8 mouse cellular contexts compared by ENCODE assay signal in the genomic region with DNA sequence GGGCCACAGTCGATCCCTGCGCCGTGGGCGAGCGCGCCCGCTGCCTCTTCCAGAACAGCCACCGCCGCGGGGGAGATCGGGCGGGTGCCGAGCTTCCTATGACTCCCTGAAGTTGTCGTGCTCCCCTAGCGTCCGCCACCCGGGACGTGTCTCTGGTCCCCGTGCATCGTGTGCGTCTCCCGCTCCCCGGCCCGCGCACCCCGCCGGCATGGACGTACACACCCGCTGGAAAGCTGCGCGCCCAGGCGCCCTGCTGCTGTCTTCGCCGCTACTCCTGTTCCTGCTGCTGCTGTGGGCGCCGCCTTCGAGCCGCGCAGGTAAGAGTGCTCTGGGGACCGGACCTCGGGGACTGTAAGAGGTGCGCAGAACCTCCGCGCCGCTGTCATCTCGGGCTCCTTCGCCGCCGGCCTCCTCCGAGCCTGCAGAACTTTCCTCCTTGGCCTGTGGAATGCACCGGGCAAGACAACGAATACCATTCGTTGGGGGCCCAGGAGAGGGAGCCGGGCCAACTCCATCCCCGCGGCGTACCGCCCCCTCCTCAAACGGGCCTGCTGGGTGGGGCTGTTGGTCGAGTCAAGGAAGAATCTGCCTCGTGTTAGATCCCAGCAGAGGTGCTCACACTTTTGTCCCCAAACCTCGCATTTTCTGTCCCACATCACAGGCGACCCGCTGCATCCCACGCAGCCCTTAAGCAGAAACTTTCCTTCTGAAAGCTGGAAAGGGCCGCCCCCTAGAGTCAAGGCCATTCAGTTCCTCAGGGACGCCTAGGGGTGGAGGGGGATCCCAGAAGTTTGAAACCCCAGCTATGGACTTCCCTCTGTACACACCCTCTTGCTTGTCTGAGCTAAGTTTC. TPM values are rescaled to one million over a fixed set of nuclear protein-coding genes. Genes with fewer than 3 reads are reported as not detected.
A peak's percentile ranks its signal among the peaks of the same experiment; 100 is the strongest.
DNase-seq lines count a peak whose midpoint lies in the region; TF ChIP-seq lines count a peak whose summit lies in the region.

No protein-coding gene starts in this region.

- no peaks in the 10 kb centered on the region for H3K36me3 ChIP-seq in limb, embryonic 10.5 days
- no peaks in the 10 kb centered on the region for H3K36me3 ChIP-seq in midbrain, embryonic 10.5 days

- TF ChIP-seq CTCF in embryonic fibroblast, embryonic 13.5 days (IDR thresholded peaks at IDR 0.05; ENCODE audit: borderline replicate concordance, insufficient read depth, low read length), result 0 out of 2 replicates have a peak, but pooled peaks have one; percentile 2

- peak; percentile 41 for DNase-seq in urinary bladder, adult 2 months (ENCODE audit: low spot score)
- DNase-seq in urinary bladder, postnatal 10 days (ENCODE audit: low spot score), result no peak
- peak; percentile 39 for DNase-seq in heart, postnatal 25 days (ENCODE audit: low spot score)
- DNase-seq in limb, embryonic 10.5 days (ENCODE audit: low spot score), result peak; percentile 72
- DNase-seq in midbrain, embryonic 10.5 days (ENCODE audit: low spot score), result peak; percentile 59
- peak; percentile 9 to 19 for DNase-seq in thymus, adult 18-20 months
- DNase-seq in cerebellum, adult 9-10 months, result no peak

- peak overlapping the region; percentile 93 for H3K27ac ChIP-seq in embryonic fibroblast, embryonic 13.5 days (ENCODE audit: insufficient read depth, low read length)
- H3K27ac ChIP-seq in limb, embryonic 10.5 days, result peak overlapping the region; percentile 90
- peak overlapping the region; percentile 89 for H3K27ac ChIP-seq in midbrain, embryonic 10.5 days (replicated peaks)

- H3K4me3 ChIP-seq in embryonic fibroblast, embryonic 13.5 days (ENCODE audit: insufficient read depth, low read length), result peak overlapping the region; percentile 85
- peak overlapping the region; percentile 75 for H3K4me3 ChIP-seq in limb, embryonic 10.5 days
- peak overlapping the region; percentile 75 for H3K4me3 ChIP-seq in midbrain, embryonic 10.5 days

- intact Hi-C loops in heart, postnatal 25 days (cut with DNase I), result loop anchor here (1.0 to 10.0 kb wide), 3 partner anchors 115 to 322 kb away; a partner anchor contains a TSS

- WGBS in limb, embryonic 10.5 days, result under 1% methylated on average over 67 of the region's 67 CpGs
- WGBS in midbrain, embryonic 10.5 days, result under 1% methylated on average over 67 of the region's 67 CpGs

- peak; percentile 33 for TF ChIP-seq POLR2A in embryonic fibroblast, embryonic 13.5 days (IDR thresholded peaks at IDR 0.05; ENCODE audit: low read depth, low read length)

- H3K27me3 ChIP-seq in limb, embryonic 10.5 days (ENCODE audit: low read depth, poor library complexity, severe bottlenecking), result peaks cover 28% of the 10 kb centered on the region
- peaks cover 53% of the 10 kb centered on the region for H3K27me3 ChIP-seq in midbrain, embryonic 10.5 days (ENCODE audit: low read depth, poor library complexity, severe bottlenecking)

- peaks cover 18% of the 10 kb centered on the region for H3K4me1 ChIP-seq in embryonic fibroblast, embryonic 13.5 days (ENCODE audit: control insufficient read depth, insufficient read depth, low read length)
- peaks cover 49% of the 10 kb centered on the region for H3K4me1 ChIP-seq in limb, embryonic 10.5 days
- H3K4me1 ChIP-seq in midbrain, embryonic 10.5 days, result peaks cover 59% of the 10 kb centered on the region

- no peaks in the 10 kb centered on the region for H3K9me3 ChIP-seq in limb, embryonic 10.5 days (replicated peaks)
- H3K9me3 ChIP-seq in midbrain, embryonic 10.5 days (replicated peaks), result no peaks in the 10 kb centered on the region

RNA-seq across cellular contexts. Expression of a gene that starts 0.6 kb away (rescaled TPM):
- 59.2 and 104 TPM in 2 replicates for polyA plus RNA-seq in urinary bladder, adult 2 months (2012; rRNA removed)
- 997 and 1,013 TPM in 2 replicates for polyA plus RNA-seq in embryonic fibroblast, embryonic 13.5 days (2011; ENCODE audit: insufficient read length, low read depth, missing spikeins)
- total RNA-seq in heart, postnatal 25 days (2021), result 10 to 100 TPM; 50.0 to 58.3 TPM
- 13.5 and 21.4 TPM in 2 replicates for polyA plus RNA-seq in limb, embryonic 10.5 days (2016; fragmentation: Nextera tagmentation; extraction: Ambion mirVana)
- 16.2 and 19.8 TPM in 2 replicates for polyA plus RNA-seq in midbrain, embryonic 10.5 days (2016; fragmentation: Nextera tagmentation; extraction: Ambion mirVana)

Comparison
In these comparisons a context has a peak if more than half of its experiments do, and no peak if none do; other contexts are left out.
1. DNase-seq: peak in urinary bladder, adult 2 months (single experiment), heart, postnatal 25 days (single experiment), limb, embryonic 10.5 days (single experiment), midbrain, embryonic 10.5 days (single experiment) and thymus, adult 18-20 months (2 of 2); none in urinary bladder, postnatal 10 days (single experiment) and cerebellum, adult 9-10 months (single experiment).
2. Peak in every context shown above with its lines, with median percentiles within 50 percentile points of each other: H3K27ac ChIP-seq and H3K4me3 ChIP-seq.